Comparison of ENCODE assay signal across 9 mouse cellular contexts in genomic region chr7:54836437-54836836, GRCm38 (mm10). TPM values are rescaled to one million over a fixed set of nuclear protein-coding genes. Genes with fewer than 3 reads are reported as not detected.
DNase-seq lines count a peak whose midpoint lies in the region; ATAC-seq and TF ChIP-seq lines count a peak whose summit lies in the region.
"Had no signal": no experiment of that assay in that cellular context is flagged by ENCODE, and none has a peak within 500 bp of the region (broad histone marks: within the 10 kb centered on the region; RNA-seq: fewer than 3 reads in every experiment).

No protein-coding gene starts in this region.

- DNase-seq in kidney, adult 2 months, result no peak
- DNase-seq in forebrain, embryonic 14.5 days (ENCODE audit: low spot score), result peak; percentile 4
- DNase-seq in left cerebral cortex, adult 8-10 months (ENCODE audit: low spot score in 2 of 2), result peak; percentile 17 to 26
- DNase-seq in right cerebral cortex, postnatal 10 days (ENCODE audit: low spot score in 2 of 2), result peak; percentile 65 to 71
- no peak for DNase-seq in yolk sac, embryonic 10.5 days (ENCODE audit: low spot score)
- no peak for DNase-seq in testis, postnatal 10 days (ENCODE audit: low spot score)
- DNase-seq: lung, postnatal 36 days had no signal

- no peak for TF ChIP-seq POLR2A in kidney, adult 2 months (IDR thresholded peaks at IDR 0.05; ENCODE audit: low read depth, low read length)

- no peaks in the 10 kb centered on the region for H3K36me3 ChIP-seq in kidney, embryonic 16.5 days (ENCODE audit: insufficient read depth, low read length)
- H3K36me3 ChIP-seq in kidney, adult 2 months (ENCODE audit: control insufficient read depth, insufficient read depth, low read length), result no peaks in the 10 kb centered on the region
- H3K36me3 ChIP-seq in forebrain, embryonic 14.5 days (ENCODE audit: control insufficient read depth, insufficient read depth, low read length), result no peaks in the 10 kb centered on the region

- H3K27me3 ChIP-seq in kidney, embryonic 16.5 days (ENCODE audit: insufficient read depth, low read length), result no peaks in the 10 kb centered on the region; the same call in 1 of the 2 replicates
- H3K27me3 ChIP-seq in kidney, adult 2 months (replicated peaks; ENCODE audit: control insufficient read depth, insufficient read depth, low read length), result no peaks in the 10 kb centered on the region
- H3K27me3 ChIP-seq in forebrain, embryonic 14.5 days (replicated peaks; ENCODE audit: control insufficient read depth, insufficient read depth, low read length), result no peaks in the 10 kb centered on the region

- 0 out of 2 replicates have a peak, but pooled peaks have one; percentile 12 for ATAC-seq in kidney, embryonic 16.5 days (ENCODE audit: low FRiP score, low TSS enrichment)
- peak; percentile 40 for ATAC-seq in forebrain, embryonic 14.5 days
- no peak for ATAC-seq in erythroid progenitor cell, adult 5-6 weeks (replicated peaks; ENCODE audit: low FRiP score, poor library complexity, severe bottlenecking)

- H3K9ac ChIP-seq in kidney, embryonic 16.5 days (replicated peaks; ENCODE audit: low read length), result no peak overlapping the region
- H3K9ac ChIP-seq in forebrain, embryonic 14.5 days (ENCODE audit: low read length), result peak overlapping the region; percentile 77; the same call in 1 of the 2 replicates

- WGBS in kidney, embryonic 16.5 days, result 62% methylated on average over 5 of the region's 5 CpGs
- WGBS in kidney, adult 2 months, result 60% methylated on average over 5 of the region's 5 CpGs
- 39% methylated on average over 5 of the region's 5 CpGs for WGBS in forebrain, embryonic 14.5 days

- no peaks in the 10 kb centered on the region for H3K4me1 ChIP-seq in kidney, embryonic 16.5 days (ENCODE audit: insufficient read depth, low read length)
- H3K4me1 ChIP-seq in kidney, adult 2 months (ENCODE audit: control insufficient read depth, insufficient read depth, low read length), result no peaks in the 10 kb centered on the region
- peaks cover 3% of the 10 kb centered on the region; the same call in 1 of the 2 replicates for H3K4me1 ChIP-seq in forebrain, embryonic 14.5 days (ENCODE audit: control insufficient read depth, insufficient read depth, low read length)

- H3K9me3 ChIP-seq in kidney, embryonic 16.5 days (ENCODE audit: low read length), result no peaks in the 10 kb centered on the region
- H3K9me3 ChIP-seq in forebrain, embryonic 14.5 days (replicated peaks; ENCODE audit: control insufficient read depth, low read length), result no peaks in the 10 kb centered on the region

- no peak overlapping the region for H3K27ac ChIP-seq in kidney, embryonic 16.5 days (ENCODE audit: low read length)
- no peak overlapping the region for H3K27ac ChIP-seq in kidney, adult 2 months (ENCODE audit: insufficient read depth, low read depth, low read length)
- H3K27ac ChIP-seq in forebrain, embryonic 14.5 days (ENCODE audit: low read depth, low read length), result no peak overlapping the region

- no peak for TF ChIP-seq CTCF in kidney, adult 2 months (conservative IDR thresholded peaks at IDR 0.05; ENCODE audit: insufficient read depth, insufficient read length, low read depth, low read length)

- peak overlapping the region; percentile 86 for H3K4me2 ChIP-seq in kidney, embryonic 16.5 days (replicated peaks; ENCODE audit: low read depth, low read length)
- H3K4me2 ChIP-seq in forebrain, embryonic 14.5 days (ENCODE audit: low read length), result peak overlapping the region; percentile 84

- H3K4me3 ChIP-seq in kidney, embryonic 16.5 days (ENCODE audit: low read length), result peak overlapping the region; percentile 55
- no peak overlapping the region for H3K4me3 ChIP-seq in kidney, adult 2 months (ENCODE audit: insufficient read depth, low read depth, low read length)
- H3K4me3 ChIP-seq in forebrain, embryonic 14.5 days (ENCODE audit: low read depth, low read length), result peak overlapping the region; percentile 50

RNA-seq across cellular contexts. Expression of gene Luzp2, which starts 1.1 kb away (rescaled TPM):
- 1.2 and 1.8 TPM in 2 replicates for polyA plus RNA-seq in kidney, embryonic 16.5 days (2015; fragmentation: Nextera tagmentation; extraction: Ambion mirVana)
- 0.08 and 0.11 TPM in 2 replicates for polyA plus RNA-seq in kidney, adult 2 months (2012; rRNA removed)
- 15.4 and 22.1 TPM in 2 replicates for polyA plus RNA-seq in forebrain, embryonic 14.5 days (2014; fragmentation: Nextera tagmentation; extraction: Ambion mirVana)
- total RNA-seq in left cerebral cortex, adult 8-10 months (2022), result 10 to 100 TPM; 80.0 to 93.5 (median 86.9) TPM
- total RNA-seq in erythroid progenitor cell, adult 5-6 weeks (2015; ENCODE audit: low replicate concordance), result not detected in 2 replicates
- total RNA-seq in erythroid progenitor cell, adult 5-6 weeks (2017; ENCODE audit: low replicate concordance), result not detected in 2 replicates

Comparison
In these comparisons a context has a peak if more than half of its experiments do, and no peak if none do; other contexts are left out.
1. DNase-seq: peak in forebrain, embryonic 14.5 days (single experiment), left cerebral cortex, adult 8-10 months (2 of 2) and right cerebral cortex, postnatal 10 days (2 of 2); none in kidney, adult 2 months (single experiment), yolk sac, embryonic 10.5 days (single experiment) and testis, postnatal 10 days (single experiment).